Mouse (Mus musculus) kidney, postnatal 0 days (tissue): ENCODE data around the gene Ttc16. TPM values are rescaled to one million over a fixed set of nuclear protein-coding genes. Genes with fewer than 3 reads are reported as not detected.

ENCODE experiments used
- ATAC-seq: fragments of 200-750 bp; cut with Nextera tagmentation; replicated peaks from 2 replicates; pipeline ENCODE4 v1.8.0; 2017; ENCODE audit warnings: low read depth, moderate number of reproducible peaks, moderate TSS enrichment, moderate library complexity; ENCODE audit not compliant: low FRiP score
- DNase-seq: peaks from one replicate; pipeline ENCODE4 v3.0.0-alpha.2; 2016; ENCODE audit warnings: low spot score
- H3K27ac ChIP-seq: fragments of 300-500 bp; sonication (generic); 2 replicates; pipeline ENCODE4 v1.5.1; 2014; ENCODE audit warnings: mild to moderate bottlenecking
- H3K27me3 ChIP-seq: fragments of 300-500 bp; sonication (generic); 2 replicates; pipeline ENCODE4 v1.6.1; 2014; ENCODE audit warnings: low read length, mixed read lengths; ENCODE audit not compliant: insufficient read depth
- H3K36me3 ChIP-seq: fragments of 300-500 bp; sonication (generic); 2 replicates; pipeline ENCODE4 v1.6.1; 2014; ENCODE audit warnings: low read length, mixed read lengths; ENCODE audit not compliant: insufficient read depth
- H3K4me1 ChIP-seq: fragments of 300-500 bp; sonication (generic); replicated peaks from 2 replicates; pipeline ENCODE4 v1.6.1; 2014; ENCODE audit warnings: antibody characterized with exemption, low read length, mixed read lengths; ENCODE audit not compliant: insufficient read depth
- H3K4me2 ChIP-seq: fragments of 300-500 bp; sonication (generic); 2 replicates; pipeline ENCODE4 v1.6.1; 2014; ENCODE audit warnings: mild to moderate bottlenecking, low read length, moderate library complexity, mixed read lengths
- H3K4me3 ChIP-seq: fragments of 300-500 bp; sonication (generic); replicated peaks from 2 replicates; pipeline ENCODE4 v1.5.1; 2014; ENCODE audit warnings: low read depth, low read length
- H3K9ac ChIP-seq: fragments of 300-500 bp; sonication (generic); 2 replicates; pipeline ENCODE4 v1.6.1; 2014; ENCODE audit warnings: low read depth, low read length
- H3K9me3 ChIP-seq: fragments of 300-500 bp; sonication (generic); replicated peaks from 2 replicates; pipeline ENCODE4 v1.6.1; 2016; ENCODE audit warnings: low read length, inconsistent platforms, mixed read lengths
- CTCF ChIP-seq: IDR thresholded peaks from 2 replicates; pipeline ENCODE4 v1.5.1; 2016; ENCODE audit warnings: antibody characterized with exemption, low read depth, mild to moderate bottlenecking, moderate library complexity
- whole genome bisulfite sequencing: fragments of 180-500 bp; shearing (Covaris S2); extraction: QIAGEN DNeasy Blood & Tissue Kit; methylation state at CpG from one replicate; pipeline ENCODE4 v1.1.7; 2014; 5-methylcytosine and 5-hydroxymethylcytosine counted together
- microRNA counts: library from miRNA; unstranded; fragments of <30 nt; microRNA quantifications from one replicate; lab custom pipeline; 2015
- microRNA-seq: library from miRNA; unstranded; fragments of <30 nt; microRNA quantifications from one replicate; pipeline ENCODE4, GENCODE M21; 2016
- polyA plus RNA-seq: library from polyadenylated mRNA; unstranded; fragments of >200 nt; fragmentation: Nextera tagmentation; extraction: Ambion mirVana; gene quantifications from 2 replicates; pipeline ENCODE4 v1.2.1, GENCODE M21; 2015

Ttc16 gene
- polyA plus RNA-seq, 1 experiment from 2014 or later = 0.18 TPM

- peak; percentile 52 for ATAC-seq
- TF ChIP-seq CTCF = peak; percentile 15; the same call in 1 of the 2 replicates
- Histone ChIP-seq H3K27me3 (no peaks in the 10 kb centered on the region), H3K36me3 (peaks cover 26% of the 10 kb centered on the region), H3K4me1 (peaks cover 4% of the 10 kb centered on the region), H3K4me3 (peak overlapping the region; percentile 87), H3K9ac (peak overlapping the region; percentile 91), H3K9me3 (no peaks in the 10 kb centered on the region), H3K4me2 (peak overlapping the region; percentile 65), H3K27ac (peak overlapping the region; percentile 98)
- DNase-seq = peak; percentile 80
- WGBS = under 1% methylated on average over 41 of the region's 41 CpGs
These were observed 63.3 kb downstream of the Ttc16 start for GRCm38 (mm10) chr2:32712108-32712551.

- Histone ChIP-seq H3K4me2 (peak overlapping the region; percentile 65), H3K9me3 (no peaks in the 10 kb centered on the region), H3K36me3 (peaks cover 32% of the 10 kb centered on the region), H3K27ac (peak overlapping the region; percentile 98), H3K9ac (peak overlapping the region; percentile 91), H3K4me1 (peaks cover 4% of the 10 kb centered on the region), H3K27me3 (no peaks in the 10 kb centered on the region), H3K4me3 (peak overlapping the region; percentile 87)
- 22% methylated on average over 9 of the region's 9 CpGs for WGBS
- ATAC-seq = no peak
- no peak for DNase-seq
- TF ChIP-seq CTCF = peak; percentile 37
These were observed 64.0 kb downstream of the Ttc16 start for GRCm38 (mm10) chr2:32711301-32712056.

DNA sequence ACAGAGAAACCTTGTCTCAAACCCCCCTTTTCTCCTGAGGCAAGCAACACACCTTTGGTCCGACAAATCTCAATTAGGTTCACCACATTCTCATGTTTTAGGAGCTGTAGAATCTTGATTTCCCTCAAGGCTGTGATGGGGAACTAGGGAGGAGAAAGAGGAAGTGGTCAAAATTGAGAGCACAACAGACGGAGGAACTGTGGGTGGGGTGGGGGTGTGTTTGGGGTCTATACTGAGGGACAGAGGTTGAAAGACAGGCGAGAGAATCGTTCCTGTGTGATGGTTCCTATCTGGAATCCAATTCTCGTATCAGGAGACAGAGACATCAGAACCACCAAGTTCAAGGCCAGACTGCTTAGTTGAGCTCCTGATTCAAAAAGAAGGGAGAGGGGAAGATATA, 65.0 kb downstream of the Ttc16 start:
- H3K9ac ChIP-seq = no peak overlapping the region
- TF ChIP-seq CTCF = no peak
- H3K4me1 ChIP-seq = peaks cover 4% of the 10 kb centered on the region
- H3K27me3 ChIP-seq = no peaks in the 10 kb centered on the region
- no peak overlapping the region for H3K4me3 ChIP-seq
- no peak overlapping the region for H3K27ac ChIP-seq
- H3K9me3 ChIP-seq = no peaks in the 10 kb centered on the region
- DNase-seq (no peak), ATAC-seq (no peak)
- no peak overlapping the region for H3K4me2 ChIP-seq
- H3K36me3 ChIP-seq = peaks cover 43% of the 10 kb centered on the region
- 82% methylated on average over 5 of the region's 5 CpGs for whole genome bisulfite sequencing

DNA sequence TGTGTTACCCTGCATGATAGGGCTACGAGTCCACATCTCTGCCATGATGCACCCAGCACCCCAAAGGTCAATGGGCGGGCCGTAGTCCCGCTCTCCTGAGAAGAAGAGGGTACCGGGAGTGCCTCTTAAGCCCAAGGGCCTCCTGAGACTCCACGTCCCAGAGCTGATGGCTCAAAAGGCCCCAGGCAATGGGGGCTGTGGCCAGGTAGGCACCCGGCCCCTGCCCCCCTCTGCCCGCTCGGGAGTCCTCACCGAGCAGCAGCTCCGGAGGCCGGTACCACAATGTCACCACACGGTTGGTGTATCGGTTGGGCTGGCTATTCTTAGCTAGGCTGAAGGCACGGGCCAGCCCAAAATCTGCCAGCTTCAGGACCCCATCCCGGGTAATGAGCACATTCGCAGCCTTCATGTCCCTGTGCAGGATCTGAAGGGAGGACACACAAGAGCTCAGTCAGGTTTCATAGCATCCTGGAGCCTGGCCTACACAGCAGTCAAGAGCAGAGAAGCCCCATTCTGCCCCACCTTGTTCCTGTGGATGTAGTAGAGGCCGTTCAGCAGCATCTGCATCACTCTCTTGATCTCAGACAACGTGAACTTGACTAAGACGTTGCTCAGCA, 65.8 kb downstream of the Ttc16 start:
- WGBS = 90% methylated on average over 20 of the region's 20 CpGs
- no peaks in the 10 kb centered on the region for H3K9me3 ChIP-seq
- no peak overlapping the region for H3K27ac ChIP-seq
- no peak for DNase-seq
- TF ChIP-seq CTCF = no peak
- H3K4me3 ChIP-seq = no peak overlapping the region
- no peak for ATAC-seq
- H3K27me3 ChIP-seq = no peaks in the 10 kb centered on the region
- H3K9ac ChIP-seq = no peak overlapping the region
- H3K36me3 ChIP-seq = peaks cover 48% of the 10 kb centered on the region
- no peak overlapping the region for H3K4me2 ChIP-seq
- H3K4me1 ChIP-seq = peaks cover 4% of the 10 kb centered on the region

DNA sequence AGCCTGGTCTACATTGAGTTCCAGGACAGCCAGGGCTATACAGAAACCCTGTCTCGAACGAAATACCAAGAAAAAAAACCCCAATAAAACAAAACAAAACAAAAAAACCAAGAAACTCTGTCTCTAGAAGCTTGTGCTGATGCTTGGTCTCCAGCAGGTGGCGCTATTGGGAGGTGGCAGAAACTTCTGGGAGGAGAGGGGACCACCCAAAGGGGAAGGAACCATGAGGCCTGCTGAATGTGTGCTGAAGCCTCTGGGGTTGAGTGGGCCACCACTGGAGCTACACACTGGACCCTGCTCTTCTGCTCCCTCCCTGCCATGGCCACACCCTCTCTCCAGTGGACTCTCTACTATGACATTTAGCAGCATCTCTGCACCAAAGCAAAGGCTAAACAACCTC, 66.8 kb downstream of the Ttc16 start:
- Histone ChIP-seq H3K4me3 (no peak overlapping the region), H3K36me3 (peaks cover 53% of the 10 kb centered on the region), H3K4me2 (no peak overlapping the region), H3K9me3 (no peaks in the 10 kb centered on the region), H3K4me1 (peaks cover 4% of the 10 kb centered on the region), H3K27me3 (no peaks in the 10 kb centered on the region), H3K27ac (no peak overlapping the region), H3K9ac (no peak overlapping the region)
- no peak for ATAC-seq
- DNase-seq = peak; percentile 85
- WGBS = 25% methylated on average over 3 of the region's 3 CpGs
- peak; percentile 93 for TF ChIP-seq CTCF

MicroRNA genes within 50 kb of the gene (microRNA counts, 519-probe panel; counts per million panel counts)
- microRNA mmu-miR-2861 (lab: Ali Mortazavi, UCI) = 330 counts per million, percentile 68 among the panel's probes with 10 or more counts

Small RNAs within 50 kb of the gene (microRNA-seq; reads per million reads assigned to microRNA genes)
- gene Mir2861 (not detected), gene Mir3960 (not detected)

Other genes starting within 250 kb of the Ttc16 start
- gene Fam102a, start 240.3 kb downstream of the Ttc16 start, polyA plus RNA-seq = 13.9 and 16.9 TPM in 2 replicates
- 105 and 110 TPM in 2 replicates for gene Dpm2, start 204.8 kb downstream of the Ttc16 start, polyA plus RNA-seq
- 0.42 and 0.61 TPM in 2 replicates for gene Pip5kl1, start 200.8 kb downstream of the Ttc16 start, polyA plus RNA-seq
- gene 9430097D07Rik, start 199.9 kb downstream of the Ttc16 start, polyA plus RNA-seq = 0.08 TPM in 1 of 2 replicates, not detected in the other
- gene St6galnac4, start 188.5 kb downstream of the Ttc16 start, polyA plus RNA-seq = 15.8 and 18.1 TPM in 2 replicates
- 13.7 and 15.3 TPM in 2 replicates for gene St6galnac6, start 175.9 kb downstream of the Ttc16 start, polyA plus RNA-seq
- 38.7 and 41.6 TPM in 2 replicates for gene Ak1, start 153.9 kb downstream of the Ttc16 start, polyA plus RNA-seq
- gene Eng, start 129.0 kb downstream of the Ttc16 start, polyA plus RNA-seq = 71.6 and 76.3 TPM in 2 replicates
- gene Fpgs, start 71.5 kb downstream of the Ttc16 start, polyA plus RNA-seq = 36.1 and 36.2 TPM in 2 replicates
- gene Cdk9, start 62.6 kb downstream of the Ttc16 start, polyA plus RNA-seq = 87.4 and 90.6 TPM in 2 replicates
- 31.1 and 31.3 TPM in 2 replicates for gene Sh2d3c, start 54.6 kb downstream of the Ttc16 start, polyA plus RNA-seq
- 0.11 TPM in 1 of 2 replicates, not detected in the other for gene 6330409D20Rik, start 34.6 kb downstream of the Ttc16 start, polyA plus RNA-seq
- gene Tor2a, start 18.4 kb downstream of the Ttc16 start, polyA plus RNA-seq = 74.9 and 79.4 TPM in 2 replicates
- 7.0 and 7.8 TPM in 2 replicates for gene Ptrh1, start 153 bp upstream of the Ttc16 start, polyA plus RNA-seq
- 0.45 and 0.48 TPM in 2 replicates for gene Cfap157, start 8.8 kb upstream of the Ttc16 start, polyA plus RNA-seq
- 14.3 and 14.6 TPM in 2 replicates for gene Stxbp1, start 71.6 kb upstream of the Ttc16 start, polyA plus RNA-seq
- gene Fam129b, start 100.5 kb upstream of the Ttc16 start, polyA plus RNA-seq = 41.1 and 42.2 TPM in 2 replicates
- gene Rpl12, start 185.9 kb upstream of the Ttc16 start, polyA plus RNA-seq = 173 and 195 TPM in 2 replicates
- 8.6 and 9.0 TPM in 2 replicates for gene Lrsam1, start 186.0 kb upstream of the Ttc16 start, polyA plus RNA-seq
- gene Slc2a8, start 206.4 kb upstream of the Ttc16 start, polyA plus RNA-seq = 36.8 and 37.1 TPM in 2 replicates